Mouse (Mus musculus) retina, embryonic 14.5 days (tissue): ENCODE measurements around the gene Togaram1.
A peak's percentile ranks its signal among the peaks of the same experiment; 100 is the strongest.

Experiments used
- DNase-seq: peaks from one replicate; pipeline ENCODE4 v3.0.0-alpha.2; 2015; ENCODE audit warnings: low spot score

The Togaram1 gene

DNA sequence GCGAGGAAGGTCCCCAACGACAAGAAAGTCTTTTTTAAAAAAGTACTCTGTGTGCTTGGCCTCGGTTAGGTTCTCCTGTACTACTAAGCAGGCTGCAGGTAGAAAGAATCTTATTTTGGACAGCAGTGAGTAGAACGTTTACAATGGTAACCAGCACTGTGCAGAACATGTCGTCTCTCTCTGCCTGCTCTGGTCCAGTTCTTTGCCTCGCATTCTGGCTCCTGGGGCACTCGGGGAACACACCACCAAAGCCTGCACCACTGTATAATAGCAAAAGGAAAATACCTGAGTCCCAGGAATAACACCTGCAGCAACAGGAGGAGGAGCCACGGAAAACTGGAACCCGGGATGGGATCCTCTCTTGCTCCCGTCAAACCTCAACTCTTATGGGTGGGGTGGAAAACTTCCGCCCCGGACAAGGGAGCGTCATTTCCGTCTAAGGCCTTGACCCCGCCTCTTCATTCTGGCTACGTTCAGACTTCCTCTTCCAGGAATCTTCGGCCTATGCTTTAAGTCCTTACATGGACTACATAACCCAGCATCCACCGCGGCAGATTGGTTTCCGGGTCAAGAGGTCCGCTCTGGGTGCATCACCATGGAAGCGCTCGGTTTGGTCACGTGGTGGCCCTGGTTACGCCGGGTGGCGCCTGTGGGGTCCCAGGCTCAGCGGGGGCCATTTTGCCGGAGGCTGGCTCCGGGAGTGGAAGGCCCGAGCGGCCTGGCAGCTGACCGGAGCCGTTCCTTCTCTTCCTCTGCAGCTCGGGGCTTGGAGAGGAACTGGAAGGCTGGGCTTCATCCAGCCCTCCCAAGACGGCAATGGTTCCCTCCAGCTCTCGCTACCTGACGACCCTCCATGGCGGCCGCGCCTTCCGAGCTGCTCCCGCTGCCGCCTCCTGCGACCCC, at the start of gene Togaram1, which contains the start of gene Klhl28:
Togaram1 (plus strand) TSS at position 681 of the 903 bp plus-strand sequence.
Klhl28 (minus strand) TSS at position 411 of the 903 bp plus-strand sequence.
- DNase-seq, result peak; percentile 99

- no peak for DNase-seq
These were observed 48.9 kb upstream of the Togaram1 start for GRCm38 (mm10) chr12:64916735-64917134.

GRCm38 (mm10) chr12:64917578-64918471, 47.8 kb upstream of the Togaram1 start, which contains the start of gene Gm527:
Gene Gm527 (plus strand): TSS chr12:64917906.
- DNase-seq, result peak; percentile 95

- DNase-seq, result peak; percentile 17
These were observed 28.1 kb upstream of the Togaram1 start for GRCm38 (mm10) chr12:64937493-64937892.

DNA sequence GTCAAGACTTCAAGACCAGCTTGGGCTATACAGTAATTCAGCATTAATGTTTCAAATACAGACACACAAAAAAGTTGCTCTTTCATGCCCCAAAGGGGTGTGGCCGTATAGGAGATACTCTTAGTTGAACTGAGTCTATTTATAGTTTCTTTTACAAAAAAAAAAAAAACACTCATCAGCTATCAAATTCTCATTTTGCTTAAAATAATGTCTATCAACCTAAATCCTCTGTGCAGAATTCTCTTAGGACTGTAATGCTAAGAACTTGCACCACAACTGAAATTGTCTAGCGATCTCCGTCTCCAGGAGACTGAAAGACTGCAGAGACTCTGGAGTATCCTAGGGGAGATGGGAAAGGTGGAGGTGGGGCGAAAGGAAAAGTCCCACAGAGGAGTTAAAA, 1.0 kb upstream of the Togaram1 start:
- DNase-seq, result no peak

DNA sequence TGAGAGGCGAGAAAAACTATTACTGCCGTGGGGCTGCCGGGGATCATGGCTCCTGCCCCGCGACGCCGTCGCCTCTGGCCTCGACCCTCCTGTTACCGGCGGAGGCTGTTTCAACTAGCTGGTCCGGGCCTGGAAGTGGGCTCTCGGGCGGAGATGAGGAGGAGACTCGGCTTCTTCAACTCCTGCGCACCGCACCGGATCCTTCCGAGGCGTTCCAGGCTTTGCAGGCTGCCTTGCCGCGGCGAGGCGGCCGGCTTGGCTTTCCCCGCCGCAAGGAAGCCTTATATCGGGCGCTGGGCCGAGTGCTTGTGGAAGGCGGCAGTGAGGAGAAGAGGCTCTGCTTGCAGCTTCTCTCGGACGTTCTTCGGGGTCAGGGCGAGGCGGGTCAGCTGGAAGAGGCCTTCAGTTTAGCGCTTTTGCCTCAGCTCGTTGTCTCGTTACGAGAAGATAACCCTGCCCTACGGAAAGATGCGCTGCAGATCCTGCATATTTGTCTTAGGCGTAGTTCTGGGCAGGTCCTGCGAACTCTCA, 562 bp downstream of the Togaram1 start:
- peak; percentile 57 for DNase-seq

- DNase-seq, result peak; percentile 29
These were observed 1.2 kb downstream of the Togaram1 start for GRCm38 (mm10) chr12:64966652-64967435.

GRCm38 (mm10) chr12:64967470-64967869, 1.9 kb downstream of the Togaram1 start:
- DNase-seq, result peak; percentile 6

DNA sequence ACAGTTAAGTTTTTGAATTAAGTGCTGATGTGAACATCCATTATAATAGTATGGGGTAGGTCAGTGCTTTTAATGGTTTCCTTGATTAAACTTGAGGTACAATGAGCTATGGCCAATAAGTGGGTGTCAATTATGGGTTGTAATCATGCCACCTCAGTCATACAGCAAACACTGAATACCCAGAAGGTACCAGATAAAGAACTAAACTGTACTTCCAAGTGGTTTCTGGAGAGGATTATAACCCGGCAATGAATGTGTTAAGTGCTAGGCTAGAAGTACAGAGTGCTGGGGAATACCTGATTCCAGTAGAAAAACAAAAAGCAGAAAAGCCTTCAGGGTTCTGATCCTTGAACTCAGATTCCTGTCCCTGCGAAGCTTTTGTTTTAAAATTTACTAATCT, 2.5 kb downstream of the Togaram1 start:
- DNase-seq, result peak; percentile 10

GRCm38 (mm10) chr12:64971399-64971798, 5.8 kb downstream of the Togaram1 start:
- DNase-seq, result no peak

DNA sequence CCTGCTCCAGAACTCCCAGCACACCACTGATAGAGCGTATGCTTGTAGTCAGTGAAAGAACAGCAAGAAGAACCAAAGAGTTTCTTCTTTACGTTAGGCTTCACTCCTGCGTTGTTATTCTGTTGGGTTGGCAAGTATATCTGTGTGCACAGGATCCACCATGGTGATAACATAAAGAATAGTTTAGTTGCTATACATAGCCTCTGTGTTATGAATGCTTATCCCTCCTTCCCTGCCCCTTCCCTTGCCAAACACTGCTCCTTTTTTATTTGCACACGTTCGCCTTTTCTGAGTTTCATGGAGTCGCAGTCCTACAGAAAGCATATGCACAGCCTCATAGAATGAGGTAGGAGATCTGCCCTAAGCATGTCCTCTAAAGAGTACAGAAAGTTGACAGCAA, 6.5 kb downstream of the Togaram1 start:
- DNase-seq, result no peak

GRCm38 (mm10) chr12:64975558-64975957, 10.0 kb downstream of the Togaram1 start:
- no peak for DNase-seq

- DNase-seq, result no peak
These were observed 10.6 kb downstream of the Togaram1 start for GRCm38 (mm10) chr12:64976191-64976590.

DNA sequence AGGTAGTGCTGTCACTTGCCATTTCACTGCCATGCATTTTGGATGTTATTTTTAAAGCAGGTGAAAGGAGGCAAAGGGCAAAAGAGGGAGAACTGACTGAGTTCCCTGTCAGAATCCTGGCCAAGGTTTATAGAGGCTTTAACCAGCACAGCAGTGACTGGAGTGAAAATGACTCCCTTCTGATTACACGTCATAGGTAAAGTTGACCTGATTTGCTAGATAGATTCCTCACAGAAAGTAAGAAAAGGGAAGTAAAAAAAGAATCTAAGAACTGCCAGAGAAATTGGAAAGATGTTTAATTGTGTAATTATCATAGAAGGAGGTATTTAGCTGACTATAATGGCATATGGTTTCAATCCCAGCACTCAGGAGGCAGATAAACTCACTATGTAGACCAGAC, 11.9 kb downstream of the Togaram1 start:
- no peak for DNase-seq

- no peak for DNase-seq
These were observed 42.1 kb downstream of the Togaram1 start for GRCm38 (mm10) chr12:65007725-65008124.

GRCm38 (mm10) chr12:65022842-65023241, 57.2 kb downstream of the Togaram1 start:
- DNase-seq, result no peak

DNA sequence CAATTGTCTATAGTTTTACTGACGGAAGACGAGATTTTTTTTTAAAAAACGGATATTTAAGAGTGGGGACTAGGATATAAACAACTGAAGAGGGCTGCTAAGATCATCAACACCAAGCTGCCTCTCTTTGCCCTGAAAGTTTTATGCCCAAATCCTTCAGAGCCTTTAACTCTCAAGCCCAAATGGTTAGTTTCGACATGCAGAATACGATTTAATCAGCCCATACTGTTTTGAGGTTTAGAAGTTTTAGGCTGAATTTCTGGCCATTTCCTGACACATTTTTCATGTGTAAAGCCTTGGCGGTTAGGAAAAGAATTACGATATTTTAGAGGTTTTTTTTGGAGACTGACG, 70.2 kb downstream of the Togaram1 start:
- no peak for DNase-seq

- DNase-seq, result peak; percentile 93
These were observed 70.7 kb downstream of the Togaram1 start, which contains the start of gene Prpf39 for GRCm38 (mm10) chr12:65036190-65036870. Gene Prpf39 (plus strand): TSS chr12:65036333.

GRCm38 (mm10) chr12:65036892-65037545, 71.4 kb downstream of the Togaram1 start:
- DNase-seq, result peak; percentile 44

DNA sequence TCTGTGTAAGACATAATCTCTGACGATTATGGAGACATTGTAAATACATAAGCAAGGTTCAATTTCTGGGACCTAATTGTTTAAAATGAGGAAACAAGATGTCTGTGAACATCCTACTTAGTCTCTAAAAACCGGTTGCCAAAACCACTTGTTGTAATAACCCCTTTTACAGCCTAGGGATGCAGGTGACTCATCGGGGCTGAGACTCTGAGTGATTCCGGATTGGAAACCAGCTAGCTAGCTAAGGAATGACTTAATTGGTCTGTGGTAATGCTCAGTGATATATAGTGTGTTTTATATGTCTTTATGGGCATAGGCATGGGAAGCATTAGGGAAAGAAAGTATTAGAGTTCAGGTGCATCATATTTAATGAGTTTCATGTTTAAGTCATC, 71.9 kb downstream of the Togaram1 start:
- no peak for DNase-seq
